Mouse (Mus musculus): Measurements from ENCODE around the gene Eda.

DNA sequence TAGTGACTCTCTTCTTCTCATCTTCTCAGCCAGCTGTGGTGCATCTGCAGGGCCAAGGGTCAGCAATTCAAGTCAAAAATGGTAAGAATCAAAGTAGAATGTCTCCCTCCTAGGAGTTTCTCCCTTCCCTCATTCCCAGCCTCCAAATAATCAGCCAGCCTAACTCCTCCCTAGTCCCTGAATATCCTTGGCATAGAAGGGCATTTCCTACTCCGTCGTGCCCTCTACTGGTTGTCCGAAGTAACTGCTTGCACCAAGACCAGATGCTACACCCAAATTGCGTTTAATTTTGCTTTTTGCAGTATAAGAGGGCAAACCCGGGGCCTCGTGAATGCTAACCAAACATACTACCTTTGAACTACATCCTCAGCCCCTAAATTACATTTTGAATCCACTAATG, 416.9 kb downstream of the Eda start:
- TF ChIP-seq CTCF (IDR thresholded peaks at IDR 0.05; ENCODE audit: control insufficient read depth, insufficient read depth, insufficient read length) (no peak), MYOG (IDR thresholded peaks at IDR 0.05; ENCODE audit: control insufficient read depth, extremely low read depth, insufficient read length) (no peak), MAX (IDR thresholded peaks at IDR 0.05) (no peak)
